Mouse (Mus musculus): ENCODE data around the gene Tgtp2.

DNA sequence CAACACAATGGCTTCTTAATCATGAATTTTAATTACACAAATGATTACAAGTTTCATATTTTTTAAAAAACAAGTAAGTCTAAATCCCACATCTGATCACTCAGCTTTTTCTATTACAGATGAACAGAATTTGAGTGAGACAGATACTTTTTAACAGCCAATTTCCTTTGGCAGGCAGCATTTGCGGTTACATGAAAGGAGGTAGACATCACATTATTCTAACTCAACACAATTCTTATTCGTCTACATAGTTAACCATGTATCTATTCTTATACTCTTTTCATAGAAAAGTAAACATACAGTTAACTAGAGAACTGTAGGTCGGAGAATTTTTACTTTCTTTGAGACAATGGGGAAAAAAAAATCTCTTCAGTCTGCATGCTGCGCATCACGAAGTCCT is 26.5 kb upstream of the Tgtp2 start:
- no peak for TF ChIP-seq CTCF (IDR thresholded peaks at IDR 0.05; ENCODE audit: borderline replicate concordance, control insufficient read depth, extremely low read depth, insufficient read depth, low read length, poor library complexity)
- no peak for TF ChIP-seq POLR2A (IDR thresholded peaks at IDR 0.05; ENCODE audit: control insufficient read depth, extremely low read depth, insufficient read depth, low read length, poor library complexity)

All from thymus, adult 2 months (tissue).